Mouse (Mus musculus): Measurements from ENCODE around the gene Bscl2. TPM values are rescaled to one million over a fixed set of nuclear protein-coding genes. Genes with fewer than 3 reads are reported as not detected.
"Not testable (repeated sequence)": the region's sequence is repeated elsewhere in the genome, so short reads cannot be mapped to it uniquely, and the experiment has no call there.

Gene Bscl2
- polyA plus RNA-seq, 1 experiment from 2014 or later: 41.4 TPM

DNA sequence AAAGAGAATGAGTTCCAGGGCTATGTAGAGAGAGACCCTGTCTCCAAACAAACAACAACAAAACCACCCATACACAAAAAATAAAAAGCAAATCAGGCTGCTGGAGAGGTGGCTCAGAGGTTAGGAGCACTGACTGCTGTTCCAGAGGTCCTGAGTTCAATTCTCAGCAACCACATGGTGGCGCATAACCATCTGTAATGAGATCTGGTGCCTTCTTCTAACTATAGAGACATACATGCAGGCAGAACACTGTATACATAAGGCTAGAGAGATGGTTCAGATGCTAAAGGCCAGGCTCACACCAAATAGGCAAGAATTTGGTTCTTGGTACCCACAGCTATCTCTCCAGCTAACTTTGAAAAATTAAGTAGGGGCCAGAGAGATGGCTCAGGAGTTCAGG, 21.8 kb downstream of the Bscl2 start:
- Histone ChIP-seq H3K36me3 (replicated peaks) (no peaks in the 10 kb centered on the region), H3K4me1 (peaks cover 9% of the 10 kb centered on the region), H3K27ac (replicated peaks) (no peak overlapping the region), H3K9me3 (no peaks in the 10 kb centered on the region), H3K4me3 (no peak overlapping the region), H3K27me3 (replicated peaks; ENCODE audit: low read depth, poor library complexity, severe bottlenecking) (no peaks in the 10 kb centered on the region)
- DNase-seq (ENCODE audit: low spot score): no peak
- 18% methylated on average over 1 of the region's 1 CpGs for WGBS

DNA sequence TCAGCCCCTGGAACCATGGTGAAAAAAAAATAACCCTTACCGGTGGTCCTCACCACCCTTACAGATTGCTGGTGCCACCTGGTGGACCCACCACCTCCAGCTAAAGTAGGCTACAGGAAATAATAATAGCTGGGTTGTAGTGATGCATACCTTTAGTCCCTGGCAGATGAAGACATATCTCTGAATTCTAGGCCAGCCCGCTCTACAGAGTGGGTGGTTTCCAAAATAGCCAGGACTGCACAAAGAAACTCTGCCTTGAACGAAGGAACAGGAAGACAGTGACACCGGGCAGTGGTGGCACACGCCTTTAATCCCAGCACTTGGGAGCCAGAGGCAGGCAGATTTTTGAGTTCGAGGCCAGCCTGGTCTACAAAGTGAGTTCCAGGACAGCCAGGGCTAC, 27.0 kb downstream of the Bscl2 start:
- Histone ChIP-seq H3K9me3 (no peaks in the 10 kb centered on the region), H3K4me3 (no peak overlapping the region), H3K27ac (replicated peaks) (no peak overlapping the region), H3K4me1 (peaks cover 9% of the 10 kb centered on the region), H3K27me3 (replicated peaks; ENCODE audit: low read depth, poor library complexity, severe bottlenecking) (no peaks in the 10 kb centered on the region), H3K36me3 (replicated peaks) (no peaks in the 10 kb centered on the region)
- no peak for DNase-seq (ENCODE audit: low spot score)
- WGBS: 85% methylated on average over 6 of the region's 6 CpGs

DNA sequence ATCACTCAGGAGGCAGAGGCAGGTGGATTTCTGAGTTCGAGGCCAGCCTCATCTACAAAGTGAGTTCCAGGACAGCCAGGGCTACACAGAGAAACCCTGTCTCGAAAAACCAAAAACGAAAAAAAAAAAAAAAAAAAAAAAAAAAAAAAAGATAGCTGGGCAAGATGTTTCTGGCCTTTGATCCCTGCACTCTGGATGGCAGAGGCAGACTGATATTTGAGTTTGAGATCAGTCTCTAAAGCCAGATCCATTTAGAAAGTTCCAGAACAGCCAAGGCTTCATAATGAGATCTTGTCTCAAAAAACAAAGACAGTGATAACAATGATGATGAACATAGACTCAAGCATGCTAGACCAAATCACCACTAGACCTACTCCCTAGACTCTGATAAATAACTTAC, 33.1 kb downstream of the Bscl2 start:
- H3K9me3 ChIP-seq; DNase-seq (ENCODE audit: low spot score); H3K27me3 ChIP-seq (replicated peaks; ENCODE audit: low read depth, poor library complexity, severe bottlenecking); H3K27ac ChIP-seq (replicated peaks): not testable (repeated sequence)
- peaks cover 25% of the 10 kb centered on the region for H3K36me3 ChIP-seq (replicated peaks)
- H3K4me1 ChIP-seq: peaks cover 12% of the 10 kb centered on the region
- peak overlapping the region; percentile 85 for H3K4me3 ChIP-seq
- WGBS: 77% methylated on average over 3 of the region's 3 CpGs

DNA sequence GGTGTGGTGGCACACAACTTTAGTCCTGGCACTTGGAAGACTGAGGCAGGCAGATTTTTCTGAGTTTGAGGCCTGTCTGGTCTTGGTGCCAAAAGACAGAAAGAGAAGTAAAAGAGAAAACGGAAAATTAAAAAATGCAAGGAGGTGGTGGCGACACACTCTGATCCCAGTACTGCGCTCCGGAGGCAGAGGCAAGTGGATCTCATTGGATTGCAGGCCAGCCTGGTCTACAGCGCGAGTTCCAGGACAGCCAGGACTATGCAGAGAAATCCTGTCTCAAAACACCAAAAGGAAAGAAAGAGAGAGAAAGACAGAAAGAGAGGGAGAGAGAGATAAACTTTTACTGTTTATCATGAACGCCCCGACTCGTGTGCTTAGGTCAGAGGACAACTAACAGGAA, 33.6 kb downstream of the Bscl2 start:
- WGBS: 66% methylated on average over 9 of the region's 9 CpGs
- Histone ChIP-seq H3K4me3 (peak overlapping the region; percentile 85), H3K9me3 (no peaks in the 10 kb centered on the region), H3K4me1 (peaks cover 12% of the 10 kb centered on the region), H3K27ac (replicated peaks) (peak overlapping the region; percentile 91), H3K36me3 (replicated peaks) (peaks cover 30% of the 10 kb centered on the region), H3K27me3 (replicated peaks; ENCODE audit: low read depth, poor library complexity, severe bottlenecking) (no peaks in the 10 kb centered on the region)
- no peak for DNase-seq (ENCODE audit: low spot score)

GRCm38 (mm10) chr19:8871267-8872186, 34.3 kb downstream of the Bscl2 start, which contains the start of gene Ubxn1:
Gene Ubxn1, plus strand, starts transcription at chr19:8871496.
- H3K9me3 ChIP-seq: no peaks in the 10 kb centered on the region
- H3K27ac ChIP-seq (replicated peaks): peak within 1 kb of the TSS; percentile 91
- peaks cover 36% of the 10 kb centered on the region for H3K36me3 ChIP-seq (replicated peaks)
- H3K27me3 ChIP-seq (replicated peaks; ENCODE audit: low read depth, poor library complexity, severe bottlenecking): no peaks in the 10 kb centered on the region
- WGBS: under 1% methylated on average over 59 of the region's 59 CpGs
- peak; percentile 96 for DNase-seq (ENCODE audit: low spot score)
- H3K4me1 ChIP-seq: peaks cover 12% of the 10 kb centered on the region
- peak within 1 kb of the TSS; percentile 85 for H3K4me3 ChIP-seq

GRCm38 (mm10) chr19:8872266-8872840, 35.1 kb downstream of the Bscl2 start:
- WGBS: 77% methylated on average over 10 of the region's 10 CpGs
- no peaks in the 10 kb centered on the region for H3K27me3 ChIP-seq (replicated peaks; ENCODE audit: low read depth, poor library complexity, severe bottlenecking)
- H3K9me3 ChIP-seq: no peaks in the 10 kb centered on the region
- H3K4me3 ChIP-seq: peak overlapping the region; percentile 85
- H3K36me3 ChIP-seq (replicated peaks): peaks cover 44% of the 10 kb centered on the region
- no peak for DNase-seq (ENCODE audit: low spot score)
- peak overlapping the region; percentile 91 for H3K27ac ChIP-seq (replicated peaks)
- H3K4me1 ChIP-seq: peaks cover 12% of the 10 kb centered on the region

GRCm38 (mm10) chr19:8875031-8875430, 37.8 kb downstream of the Bscl2 start:
- H3K4me3 ChIP-seq: no peak overlapping the region
- H3K4me1 ChIP-seq: peaks cover 20% of the 10 kb centered on the region
- H3K27me3 ChIP-seq (replicated peaks; ENCODE audit: low read depth, poor library complexity, severe bottlenecking): no peaks in the 10 kb centered on the region
- 95% methylated on average over 7 of the region's 7 CpGs for WGBS
- DNase-seq (ENCODE audit: low spot score): no peak
- no peak overlapping the region for H3K27ac ChIP-seq (replicated peaks)
- no peaks in the 10 kb centered on the region for H3K9me3 ChIP-seq
- peaks cover 63% of the 10 kb centered on the region for H3K36me3 ChIP-seq (replicated peaks)

GRCm38 (mm10) chr19:8880311-8881033, 43.2 kb downstream of the Bscl2 start, which contains the start of gene Uqcc3:
Gene Uqcc3, minus strand, starts transcription at chr19:8880923.
- H3K27ac ChIP-seq (replicated peaks): peak within 1 kb of the TSS; percentile 92
- H3K36me3 ChIP-seq (replicated peaks): peaks cover 37% of the 10 kb centered on the region
- no peaks in the 10 kb centered on the region for H3K9me3 ChIP-seq
- under 1% methylated on average over 42 of the region's 42 CpGs for WGBS
- H3K4me3 ChIP-seq: peak within 1 kb of the TSS; percentile 94
- no peaks in the 10 kb centered on the region for H3K27me3 ChIP-seq (replicated peaks; ENCODE audit: low read depth, poor library complexity, severe bottlenecking)
- DNase-seq (ENCODE audit: low spot score): peak; percentile 87
- H3K4me1 ChIP-seq: peaks cover 11% of the 10 kb centered on the region

- peak overlapping the region; percentile 94 for H3K4me3 ChIP-seq
- H3K27me3 ChIP-seq (replicated peaks; ENCODE audit: low read depth, poor library complexity, severe bottlenecking): no peaks in the 10 kb centered on the region
- no peaks in the 10 kb centered on the region for H3K9me3 ChIP-seq
- no peak for DNase-seq (ENCODE audit: low spot score)
- peaks cover 11% of the 10 kb centered on the region for H3K4me1 ChIP-seq
- peak overlapping the region; percentile 92 for H3K27ac ChIP-seq (replicated peaks)
- 17% methylated on average over 3 of the region's 3 CpGs for WGBS
- H3K36me3 ChIP-seq (replicated peaks): peaks cover 32% of the 10 kb centered on the region
These were observed 43.7 kb downstream of the Bscl2 start for GRCm38 (mm10) chr19:8881034-8881392.

GRCm38 (mm10) chr19:8883616-8884015, 46.3 kb downstream of the Bscl2 start, which contains the start of the genes Lbhd1 and Gm49403:
Gene Lbhd1, plus strand, starts transcription at chr19:8883732.
Gene Gm49403, plus strand, starts transcription at chr19:8883930.
- Histone ChIP-seq H3K27me3 (replicated peaks; ENCODE audit: low read depth, poor library complexity, severe bottlenecking) (no peaks in the 10 kb centered on the region), H3K27ac (replicated peaks) (no peak within 1 kb of the TSS), H3K4me3 (no peak within 1 kb of the TSS), H3K9me3 (no peaks in the 10 kb centered on the region), H3K4me1 (peaks cover 23% of the 10 kb centered on the region), H3K36me3 (replicated peaks) (peaks cover 9% of the 10 kb centered on the region)
- 86% methylated on average over 3 of the region's 3 CpGs for WGBS
- no peak for DNase-seq (ENCODE audit: low spot score)

DNA sequence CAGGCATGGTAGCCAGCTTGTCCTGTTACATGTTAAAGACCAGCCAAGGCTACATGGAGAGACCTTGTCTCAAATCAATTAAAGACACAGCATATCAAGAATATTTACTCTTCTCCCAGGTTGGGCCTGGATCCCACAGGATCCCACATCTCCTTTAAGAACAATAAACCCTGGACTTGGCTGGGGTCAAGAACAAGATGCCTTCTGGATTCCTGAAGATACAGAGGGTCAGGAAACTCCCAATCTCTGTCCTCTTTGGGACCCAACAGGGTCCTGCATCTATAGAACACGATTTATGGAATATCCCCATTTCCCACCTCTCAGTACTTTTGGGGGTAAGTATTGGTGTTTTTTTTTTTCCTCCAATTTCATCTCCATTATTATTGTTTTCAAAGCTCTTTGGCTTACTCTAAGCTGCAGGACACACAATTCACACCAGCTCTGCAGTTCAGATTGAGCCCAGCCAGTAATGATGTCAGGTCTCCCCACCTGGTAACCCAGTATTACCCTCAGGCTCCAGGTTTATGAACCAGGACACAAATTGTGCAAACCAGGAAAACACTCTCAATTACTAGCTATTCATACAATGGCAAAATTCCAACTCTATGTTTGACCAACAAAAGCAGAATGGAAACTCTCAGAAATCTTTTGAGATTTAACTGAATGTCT, 49.8 kb downstream of the Bscl2 start:
- Histone ChIP-seq H3K9me3 (no peaks in the 10 kb centered on the region), H3K27me3 (replicated peaks; ENCODE audit: low read depth, poor library complexity, severe bottlenecking) (no peaks in the 10 kb centered on the region), H3K27ac (replicated peaks) (peak overlapping the region; percentile 93), H3K36me3 (replicated peaks) (peaks cover 23% of the 10 kb centered on the region), H3K4me1 (peaks cover 17% of the 10 kb centered on the region), H3K4me3 (peak overlapping the region; percentile 71)
- WGBS: 46% methylated on average over 1 of the region's 1 CpGs
- no peak for DNase-seq (ENCODE audit: low spot score)
